ENCODE assay signal across 23 mouse cellular contexts in the genomic region with DNA sequence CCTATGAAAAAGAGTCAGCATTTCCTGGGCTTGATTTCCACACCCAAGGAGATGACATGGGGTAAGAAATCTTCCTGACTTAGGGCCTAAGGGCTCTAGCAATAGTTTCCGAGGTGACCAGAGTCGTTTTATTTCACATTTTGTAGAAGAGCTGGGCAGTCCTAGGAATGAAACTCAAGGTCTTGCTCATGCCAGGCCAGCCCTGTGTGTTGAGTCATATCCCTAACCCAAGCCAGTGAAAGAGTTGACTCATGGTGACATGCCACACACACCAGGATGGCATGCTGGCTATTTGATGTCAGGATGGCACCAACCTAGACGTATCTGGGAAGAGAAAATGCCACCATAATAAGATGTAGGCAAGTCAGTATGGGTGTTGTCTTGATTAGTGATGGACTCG. TPM values are rescaled to one million over a fixed set of nuclear protein-coding genes. Genes with fewer than 3 reads are reported as not detected.
DNase-seq lines count a peak whose midpoint lies in the region; ATAC-seq and TF ChIP-seq lines count a peak whose summit lies in the region.
"Had no signal": no experiment of that assay in that cellular context is flagged by ENCODE, and none has a peak within 500 bp of the region (broad histone marks: within the 10 kb centered on the region; RNA-seq: fewer than 3 reads in every experiment).

No protein-coding gene starts in this region.

- H3K9ac ChIP-seq in liver, embryonic 13.5 days = no peak overlapping the region
- no peak overlapping the region for H3K9ac ChIP-seq in liver, embryonic 11.5 days (ENCODE audit: low read depth, low read length)
- H3K9ac ChIP-seq in intestine, embryonic 16.5 days (ENCODE audit: low read depth, low read length) = no peak overlapping the region; the same call in 1 of the 2 replicates
- H3K9ac ChIP-seq in stomach, postnatal 0 days (ENCODE audit: low read length) = no peak overlapping the region
- H3K9ac ChIP-seq: forebrain, embryonic 13.5 days; lung, embryonic 14.5 days had no signal

- H3K36me3 ChIP-seq in liver, embryonic 13.5 days = no peaks in the 10 kb centered on the region
- H3K36me3 ChIP-seq in liver, embryonic 11.5 days (ENCODE audit: control insufficient read depth, insufficient read depth, low read length) = no peaks in the 10 kb centered on the region
- no peaks in the 10 kb centered on the region for H3K36me3 ChIP-seq in intestine, embryonic 16.5 days (ENCODE audit: control insufficient read depth, insufficient read depth, low read length)
- H3K36me3 ChIP-seq in stomach, postnatal 0 days (ENCODE audit: control insufficient read depth, insufficient read depth, low read length) = no peaks in the 10 kb centered on the region
- H3K36me3 ChIP-seq: embryonic facial prominence, embryonic 10.5 days had no signal

- H3K4me2 ChIP-seq in liver, embryonic 13.5 days = no peak overlapping the region
- H3K4me2 ChIP-seq in liver, embryonic 11.5 days = no peak overlapping the region
- no peak overlapping the region for H3K4me2 ChIP-seq in intestine, embryonic 16.5 days (ENCODE audit: low read depth, low read length)
- no peak overlapping the region for H3K4me2 ChIP-seq in stomach, postnatal 0 days (replicated peaks; ENCODE audit: low read depth)
- H3K4me2 ChIP-seq: forebrain, embryonic 13.5 days; lung, embryonic 14.5 days had no signal

- H3K4me1 ChIP-seq in liver, embryonic 13.5 days (replicated peaks) = peaks cover 9% of the 10 kb centered on the region
- H3K4me1 ChIP-seq in liver, embryonic 11.5 days (replicated peaks; ENCODE audit: control insufficient read depth, insufficient read depth, low read length) = peaks cover 6% of the 10 kb centered on the region
- peaks cover 22% of the 10 kb centered on the region for H3K4me1 ChIP-seq in intestine, embryonic 16.5 days (ENCODE audit: control insufficient read depth, insufficient read depth, low read length)
- no peaks in the 10 kb centered on the region for H3K4me1 ChIP-seq in stomach, postnatal 0 days (replicated peaks; ENCODE audit: control insufficient read depth, insufficient read depth)
- H3K4me1 ChIP-seq: embryonic facial prominence, embryonic 10.5 days; forebrain, embryonic 13.5 days had no signal

- 56% methylated on average over 4 of the region's 4 CpGs for WGBS in liver, embryonic 13.5 days (ENCODE audit: insufficient replicate concordance)
- WGBS in liver, embryonic 11.5 days = 79% methylated on average over 4 of the region's 4 CpGs
- WGBS in intestine, embryonic 16.5 days = 78% methylated on average over 4 of the region's 4 CpGs
- 83% methylated on average over 4 of the region's 4 CpGs for WGBS in stomach, postnatal 0 days

- no peak for ATAC-seq in liver, embryonic 13.5 days (ENCODE audit: low read depth)
- ATAC-seq in liver, embryonic 11.5 days (replicated peaks; ENCODE audit: low FRiP score) = no peak
- no peak for ATAC-seq in intestine, embryonic 16.5 days
- peak; percentile 43 for ATAC-seq in stomach, postnatal 0 days (ENCODE audit: low FRiP score, low TSS enrichment)
- ATAC-seq: forebrain, embryonic 13.5 days; hindbrain, embryonic 16.5 days; midbrain, embryonic 16.5 days had no signal

- no peak for TF ChIP-seq EP300 in stomach, postnatal 0 days (optimal IDR thresholded peaks at IDR 0.05)

- H3K27ac ChIP-seq in liver, embryonic 13.5 days = 0 out of 2 replicates have a peak overlapping the region, but pooled peaks have one; percentile 9
- H3K27ac ChIP-seq in liver, embryonic 11.5 days (ENCODE audit: low read depth, low read length) = no peak overlapping the region
- peak overlapping the region; percentile 91 for H3K27ac ChIP-seq in intestine, embryonic 16.5 days (ENCODE audit: low read length)
- peak overlapping the region; percentile 71 for H3K27ac ChIP-seq in stomach, postnatal 0 days (replicated peaks)
- H3K27ac ChIP-seq: embryonic facial prominence, embryonic 10.5 days; forebrain, embryonic 13.5 days; heart, adult 2 months; layer of hippocampus, adult 2 months had no signal

- no peaks in the 10 kb centered on the region for H3K27me3 ChIP-seq in liver, embryonic 13.5 days
- no peaks in the 10 kb centered on the region for H3K27me3 ChIP-seq in liver, embryonic 11.5 days (replicated peaks; ENCODE audit: control insufficient read depth, insufficient read depth, low read length)
- H3K27me3 ChIP-seq in intestine, embryonic 16.5 days (replicated peaks; ENCODE audit: control insufficient read depth, insufficient read depth, low read length) = no peaks in the 10 kb centered on the region
- no peaks in the 10 kb centered on the region for H3K27me3 ChIP-seq in stomach, postnatal 0 days (ENCODE audit: control insufficient read depth, insufficient read depth, low read length)
- H3K27me3 ChIP-seq: forebrain, embryonic 13.5 days had no signal

- DNase-seq in liver, embryonic 13.5 days = no peak
- no peak for DNase-seq in liver, embryonic 11.5 days (ENCODE audit: low spot score)
- peak; percentile 50 for DNase-seq in adrenal gland, adult 8-10 months
- peak; percentile 19 for DNase-seq in stomach, postnatal 0 days (ENCODE audit: low spot score)
- DNase-seq in left cerebral cortex, adult 9 months (ENCODE audit: low spot score in 2 of 2) = no peak
- DNase-seq in gastrocnemius, postnatal 14 days = no peak
- no peak for DNase-seq in urinary bladder, postnatal 25 days (ENCODE audit: low spot score)
- DNase-seq: cerebellum, adult 8-10 months; gastrocnemius, postnatal 25 days; heart, adult 2 months; heart, postnatal 4 days; kidney, adult 8-10 months; kidney, postnatal 14 days; layer of hippocampus, postnatal 36 days; lung, embryonic 14.5 days; lung, postnatal 4 days; thymus, adult 18-20 months had no signal

- no peak for TF ChIP-seq CTCF in stomach, postnatal 0 days (IDR thresholded peaks at IDR 0.05; ENCODE audit: low read depth)

- no peaks in the 10 kb centered on the region for H3K9me3 ChIP-seq in liver, embryonic 13.5 days (replicated peaks)
- H3K9me3 ChIP-seq in liver, embryonic 11.5 days (ENCODE audit: control insufficient read depth, low read length) = no peaks in the 10 kb centered on the region
- no peaks in the 10 kb centered on the region for H3K9me3 ChIP-seq in intestine, embryonic 16.5 days (ENCODE audit: control insufficient read depth, low read length)
- H3K9me3 ChIP-seq in stomach, postnatal 0 days (ENCODE audit: control insufficient read depth, low read length) = no peaks in the 10 kb centered on the region
- H3K9me3 ChIP-seq: embryonic facial prominence, embryonic 10.5 days; forebrain, embryonic 13.5 days had no signal

- H3K4me3 ChIP-seq in liver, embryonic 13.5 days (replicated peaks) = no peak overlapping the region
- H3K4me3 ChIP-seq in liver, embryonic 11.5 days (ENCODE audit: low read depth, low read length) = no peak overlapping the region
- H3K4me3 ChIP-seq in intestine, embryonic 16.5 days (ENCODE audit: low read length) = no peak overlapping the region
- H3K4me3 ChIP-seq in stomach, postnatal 0 days (ENCODE audit: low read depth, low read length) = no peak overlapping the region
- H3K4me3 ChIP-seq: embryonic facial prominence, embryonic 10.5 days; forebrain, embryonic 13.5 days; heart, adult 2 months; layer of hippocampus, adult 2 months had no signal

- intact Hi-C loops in gastrocnemius, postnatal 14 days (cut with DNase I; ENCODE audit: low total_unique reads) = no loop called here

RNA-seq across cellular contexts. Expression of gene Rhpn2, which starts 15.1 kb away (rescaled TPM):
- polyA plus RNA-seq in liver, embryonic 13.5 days (2015; fragmentation: Nextera tagmentation; extraction: Ambion mirVana) = 3.8 and 4.6 TPM in 2 replicates
- polyA plus RNA-seq in liver, embryonic 11.5 days (2014; fragmentation: Nextera tagmentation; extraction: Ambion mirVana) = 6.1 and 6.8 TPM in 2 replicates
- total RNA-seq in adrenal gland, adult 8-10 months (2022) = 1 to 10 TPM; 1.9 to 3.3 (median 2.9) TPM
- polyA plus RNA-seq in intestine, embryonic 16.5 days (2015; fragmentation: Nextera tagmentation; extraction: Ambion mirVana) = 95.3 and 105 TPM in 2 replicates
- 23.1 and 24.4 TPM in 2 replicates for polyA plus RNA-seq in stomach, postnatal 0 days (2015; fragmentation: Nextera tagmentation; extraction: Ambion mirVana)
- 1 to 10 TPM in 1 of 2 experiments, under 1 TPM in 1; 0.78 to 1.1 TPM for total RNA-seq in gastrocnemius, postnatal 14 days (2021)

RNA-seq across cellular contexts. Expression of gene Gpatch1, which starts 30.8 kb away (rescaled TPM):
- polyA plus RNA-seq in liver, embryonic 13.5 days (2015; fragmentation: Nextera tagmentation; extraction: Ambion mirVana) = 7.3 and 8.5 TPM in 2 replicates
- 15.3 and 16.1 TPM in 2 replicates for polyA plus RNA-seq in liver, embryonic 11.5 days (2014; fragmentation: Nextera tagmentation; extraction: Ambion mirVana)
- total RNA-seq in adrenal gland, adult 8-10 months (2022) = 10 to 100 TPM; 17.8 to 22.9 (median 18.9) TPM
- polyA plus RNA-seq in intestine, embryonic 16.5 days (2015; fragmentation: Nextera tagmentation; extraction: Ambion mirVana) = 14.8 and 15.3 TPM in 2 replicates
- polyA plus RNA-seq in stomach, postnatal 0 days (2015; fragmentation: Nextera tagmentation; extraction: Ambion mirVana) = 9.1 and 9.3 TPM in 2 replicates
- 1 to 10 TPM; 4.3 to 5.3 TPM for total RNA-seq in gastrocnemius, postnatal 14 days (2021)

RNA-seq across cellular contexts. Expression of gene Faap24, which starts 47.6 kb away (rescaled TPM):
- 28.9 and 34.4 TPM in 2 replicates for polyA plus RNA-seq in liver, embryonic 13.5 days (2015; fragmentation: Nextera tagmentation; extraction: Ambion mirVana)
- 40.0 and 43.6 TPM in 2 replicates for polyA plus RNA-seq in liver, embryonic 11.5 days (2014; fragmentation: Nextera tagmentation; extraction: Ambion mirVana)
- total RNA-seq in adrenal gland, adult 8-10 months (2022) = 1 to 10 TPM; 6.7 to 9.5 (median 7.8) TPM
- polyA plus RNA-seq in intestine, embryonic 16.5 days (2015; fragmentation: Nextera tagmentation; extraction: Ambion mirVana) = 21.1 and 22.5 TPM in 2 replicates
- polyA plus RNA-seq in stomach, postnatal 0 days (2015; fragmentation: Nextera tagmentation; extraction: Ambion mirVana) = 8.8 and 9.3 TPM in 2 replicates
- total RNA-seq in gastrocnemius, postnatal 14 days (2021) = 1 to 10 TPM; 1.3 to 1.5 TPM

RNA-seq across cellular contexts. Expression of gene Cep89, which starts 47.8 kb away (rescaled TPM):
- 19.7 and 22.9 TPM in 2 replicates for polyA plus RNA-seq in liver, embryonic 13.5 days (2015; fragmentation: Nextera tagmentation; extraction: Ambion mirVana)
- polyA plus RNA-seq in liver, embryonic 11.5 days (2014; fragmentation: Nextera tagmentation; extraction: Ambion mirVana) = 33.4 and 33.7 TPM in 2 replicates
- 10 to 100 TPM; 18.7 to 30.1 (median 22.7) TPM for total RNA-seq in adrenal gland, adult 8-10 months (2022)
- polyA plus RNA-seq in intestine, embryonic 16.5 days (2015; fragmentation: Nextera tagmentation; extraction: Ambion mirVana) = 41.4 and 45.0 TPM in 2 replicates
- 11.7 and 12.3 TPM in 2 replicates for polyA plus RNA-seq in stomach, postnatal 0 days (2015; fragmentation: Nextera tagmentation; extraction: Ambion mirVana)
- total RNA-seq in gastrocnemius, postnatal 14 days (2021) = 1 to 10 TPM; 5.7 to 5.9 TPM

Comparison
In these comparisons a context has a peak if more than half of its experiments do, and no peak if none do; other contexts are left out.
1. DNase-seq: peak in adrenal gland, adult 8-10 months (single experiment) and stomach, postnatal 0 days (single experiment); none in liver, embryonic 13.5 days (single experiment), liver, embryonic 11.5 days (single experiment), left cerebral cortex, adult 9 months (0 of 2), gastrocnemius, postnatal 14 days (single experiment) and urinary bladder, postnatal 25 days (single experiment).